Mouse (Mus musculus) small intestine, adult 2 months (tissue): ENCODE data around the gene Cblb.

ENCODE experiments used
- CTCF ChIP-seq: fragments of 200-500 bp; IDR thresholded peaks from 2 replicates; pipeline ENCODE4 v1.5.1; 2012; ENCODE audit warnings: low read depth, mild to moderate bottlenecking, control low read depth, inconsistent platforms, low read length, moderate library complexity, mixed read lengths; ENCODE audit not compliant: insufficient replicate concordance, insufficient read length; ENCODE audit errors: extremely low read depth
- POLR2A ChIP-seq: fragments of 200-500 bp; IDR thresholded peaks from 2 replicates; pipeline ENCODE4 v1.6.1; 2012; ENCODE audit warnings: low read depth, mild to moderate bottlenecking, control low read depth, inconsistent platforms, low read length, moderate library complexity

GRCm38 (mm10) chr16:52229930-52230329 is 198.9 kb downstream of the Cblb start:
- TF ChIP-seq CTCF (no peak), POLR2A (no peak)
